Mouse (Mus musculus) urinary bladder, adult 18-20 months (tissue): ENCODE data around the gene Atpif1.

Source experiments
- DNase-seq, 2 experiments: peaks; one replicate each; pipeline ENCODE4 v3.0.0; 2022; ENCODE audit warnings: low spot score in 2 of 2, mixed read lengths in 2 of 2

Gene Atpif1

GRCm38 (mm10) chr4:132527917-132528522, 5.4 kb downstream of the Atpif1 start:
- no peak for DNase-seq

DNA sequence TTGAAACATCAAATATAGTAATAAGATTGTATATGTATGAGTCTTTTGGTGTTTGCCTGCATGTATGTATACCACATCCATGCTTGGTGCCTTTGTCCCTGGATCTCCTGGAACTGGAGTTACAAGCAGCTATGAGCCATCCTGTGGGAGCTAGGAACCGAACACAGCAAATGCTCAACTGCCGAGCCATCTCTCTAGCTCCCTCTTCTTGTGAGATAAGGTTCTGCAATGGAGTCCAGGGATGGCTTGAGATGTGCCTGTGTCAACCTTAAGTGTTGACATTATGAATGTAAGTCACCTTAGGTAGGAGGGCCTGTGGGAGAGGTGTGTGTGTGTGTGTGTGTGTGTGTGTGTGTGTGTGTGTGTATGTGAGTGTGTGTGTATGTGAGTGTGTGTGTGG, 6.8 kb downstream of the Atpif1 start:
- no peak for DNase-seq

DNA sequence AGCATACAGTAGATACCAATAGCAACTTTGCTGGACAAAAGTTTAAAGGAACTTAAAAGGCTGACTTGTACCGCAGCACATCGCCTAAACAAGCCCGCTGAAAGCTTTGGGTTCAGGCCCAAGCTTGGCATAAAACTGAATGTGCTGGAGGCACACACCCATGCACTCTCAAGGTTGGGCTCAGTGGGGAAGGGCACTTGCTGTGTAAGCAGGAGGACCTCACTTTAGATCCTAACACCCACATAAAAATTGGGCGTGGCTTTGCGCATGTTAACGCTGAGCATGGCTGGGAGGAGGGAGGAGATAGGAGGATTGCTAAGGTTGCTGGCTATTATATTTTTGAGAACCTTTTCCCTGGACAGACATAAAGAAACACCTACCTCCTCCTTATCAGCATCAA, 8.7 kb downstream of the Atpif1 start:
- DNase-seq, result peak in 1 of 2 experiments; percentile 25

GRCm38 (mm10) chr4:132524321-132524741, 9.1 kb downstream of the Atpif1 start:
- DNase-seq, result no peak

DNA sequence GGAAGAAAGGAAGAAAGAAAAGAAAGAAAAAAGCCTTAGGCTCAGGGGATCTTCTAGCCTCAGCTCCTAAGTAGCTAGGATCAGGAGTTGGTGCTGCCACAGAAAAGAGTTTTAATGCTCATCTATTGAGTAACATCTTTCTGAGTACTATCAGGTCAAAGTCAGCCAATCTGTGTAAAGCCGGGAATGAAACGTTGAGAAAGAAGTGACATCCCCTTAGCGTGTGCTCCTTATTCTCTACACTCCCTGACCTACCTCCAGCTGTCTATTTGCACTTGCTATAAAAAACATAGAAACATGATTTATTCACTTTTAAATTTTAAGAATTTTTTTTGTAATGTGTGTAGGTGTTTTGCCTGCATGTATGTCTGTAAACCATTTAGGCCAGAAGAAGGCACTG, 14.3 kb downstream of the Atpif1 start:
- no peak for DNase-seq

- DNase-seq, result no peak
Measured at GRCm38 (mm10) chr4:132518066-132518465, 15.4 kb downstream of the Atpif1 start.

DNA sequence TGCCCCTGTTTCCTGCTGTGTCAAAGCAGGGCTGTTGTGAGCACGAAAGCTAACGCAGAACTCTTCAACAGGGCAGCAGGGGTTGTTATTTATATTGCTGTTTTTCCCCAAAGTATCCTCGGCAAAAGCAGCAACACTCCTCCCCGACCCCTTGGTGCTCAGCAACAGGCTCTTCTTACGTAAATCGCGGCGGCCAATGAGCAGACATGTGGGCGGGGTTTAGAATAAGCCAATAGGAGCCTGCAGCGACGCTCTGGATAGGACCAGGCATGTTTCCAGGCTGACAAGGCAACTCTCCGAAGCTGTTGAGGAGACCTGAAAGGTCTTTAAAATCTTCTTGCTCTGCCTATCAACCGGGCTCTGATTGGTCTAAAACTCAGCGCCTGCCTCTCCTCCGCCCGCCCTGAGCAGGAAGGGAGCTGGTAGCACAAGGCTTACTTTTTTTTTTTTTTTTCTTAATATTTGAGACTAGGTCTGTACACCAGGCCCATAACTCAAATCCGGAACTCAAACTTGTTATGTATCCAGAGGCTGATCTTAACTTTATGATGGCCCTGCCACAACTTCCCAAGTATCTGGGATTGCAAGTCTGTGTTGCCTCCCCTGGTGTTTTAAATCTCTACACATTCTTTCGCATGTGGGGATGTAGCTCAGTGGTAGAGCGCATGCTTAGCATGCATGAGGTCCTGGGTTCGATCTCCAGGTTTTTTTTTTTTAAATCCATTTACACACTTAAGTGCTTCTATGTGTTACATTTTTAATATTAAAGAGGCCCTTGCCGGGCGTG, 17.9 kb downstream of the Atpif1 start:
- peak in 1 of 2 experiments; percentile 91 for DNase-seq

- DNase-seq, result peak; percentile 75 to 77
Measured at GRCm38 (mm10) chr4:132514555-132515135, 18.8 kb downstream of the Atpif1 start.

DNA sequence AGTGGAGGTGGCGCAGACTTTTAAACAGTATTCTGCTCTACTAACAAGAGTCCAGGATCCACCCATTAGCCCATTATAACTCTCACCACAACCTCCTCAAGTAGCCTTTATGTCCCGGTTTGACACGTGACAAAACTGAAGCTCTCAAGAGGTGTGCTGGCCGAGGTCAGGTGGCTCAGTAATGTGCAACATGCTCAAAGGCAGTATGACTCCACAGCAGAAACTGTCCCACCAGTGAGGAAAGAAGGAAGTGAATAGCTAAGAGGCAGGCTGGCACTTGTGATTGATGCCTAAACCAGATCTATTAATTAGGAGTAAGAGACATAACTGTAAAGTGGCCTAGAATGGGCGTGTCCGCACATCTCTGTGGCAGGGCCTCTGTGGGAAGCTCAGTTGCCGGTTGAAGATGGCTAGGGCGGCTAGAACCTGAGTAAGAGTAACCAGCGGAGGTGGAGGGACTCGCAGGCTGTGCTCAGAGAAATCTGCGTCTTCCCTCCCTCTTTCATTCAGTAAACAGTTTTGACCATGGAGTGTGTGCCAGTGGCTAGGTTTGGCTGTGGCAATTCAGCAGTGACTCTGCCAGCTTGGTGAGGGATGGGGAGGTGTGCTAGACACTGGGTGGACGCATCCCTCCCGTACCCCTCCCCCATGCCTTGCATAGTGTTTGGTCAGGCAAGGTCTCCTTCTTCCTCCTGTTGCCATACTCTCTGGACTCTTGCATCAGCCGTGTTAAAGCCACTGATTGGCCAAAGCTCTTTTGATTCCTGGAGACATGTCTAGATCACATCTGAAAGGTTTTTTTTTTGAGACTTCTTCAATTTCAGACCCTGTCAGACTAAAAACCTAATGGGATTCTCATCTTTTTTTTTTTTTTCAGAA, 19.8 kb downstream of the Atpif1 start:
- DNase-seq, result no peak

DNA sequence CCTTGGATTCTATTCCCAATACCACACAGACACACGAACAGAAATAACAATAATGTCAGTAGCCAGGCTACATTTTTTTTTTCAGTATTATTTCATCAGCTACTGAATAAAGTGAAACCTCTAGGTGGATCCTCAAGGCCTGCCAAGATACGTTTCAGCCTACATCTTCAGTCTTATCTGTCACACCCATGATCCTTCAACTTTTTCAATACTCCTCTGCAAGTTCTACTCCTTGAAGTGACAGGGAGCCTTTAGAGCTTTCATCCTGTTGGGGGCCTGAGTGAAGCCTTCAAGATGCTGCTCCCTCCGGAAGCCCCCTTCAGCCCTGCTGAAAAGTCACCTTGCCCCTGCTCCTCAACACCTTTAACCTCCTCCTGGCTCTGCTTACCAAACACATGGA, 21.4 kb downstream of the Atpif1 start:
- DNase-seq, result no peak

DNA sequence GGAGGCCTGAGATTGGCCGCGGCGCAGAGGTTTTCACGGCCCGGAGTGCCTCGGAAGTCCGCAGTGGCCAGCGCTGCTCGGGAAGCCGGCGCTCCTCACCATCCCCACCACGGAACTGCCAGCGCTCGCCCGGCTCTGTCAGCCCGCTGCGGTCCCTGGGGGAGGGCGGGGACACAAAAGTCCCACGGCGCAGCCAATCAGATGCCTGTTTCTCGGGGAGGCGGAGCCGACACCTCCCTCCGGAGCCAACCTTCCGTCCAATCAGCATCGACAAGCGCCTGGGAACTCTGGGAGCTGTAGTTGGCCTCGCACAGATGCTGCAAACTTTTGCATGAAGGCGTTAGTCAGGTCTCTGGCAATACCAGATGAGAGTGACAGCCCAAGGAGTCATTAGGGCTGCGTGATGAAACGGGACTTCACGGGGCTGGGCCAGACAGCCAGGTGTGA, 23.1 kb downstream of the Atpif1 start, which contains the start of gene Sesn2:
Gene Sesn2, minus strand, starts transcription at position 150 of the 447 bp plus-strand sequence.
- peak; percentile 91 to 97 for DNase-seq

DNA sequence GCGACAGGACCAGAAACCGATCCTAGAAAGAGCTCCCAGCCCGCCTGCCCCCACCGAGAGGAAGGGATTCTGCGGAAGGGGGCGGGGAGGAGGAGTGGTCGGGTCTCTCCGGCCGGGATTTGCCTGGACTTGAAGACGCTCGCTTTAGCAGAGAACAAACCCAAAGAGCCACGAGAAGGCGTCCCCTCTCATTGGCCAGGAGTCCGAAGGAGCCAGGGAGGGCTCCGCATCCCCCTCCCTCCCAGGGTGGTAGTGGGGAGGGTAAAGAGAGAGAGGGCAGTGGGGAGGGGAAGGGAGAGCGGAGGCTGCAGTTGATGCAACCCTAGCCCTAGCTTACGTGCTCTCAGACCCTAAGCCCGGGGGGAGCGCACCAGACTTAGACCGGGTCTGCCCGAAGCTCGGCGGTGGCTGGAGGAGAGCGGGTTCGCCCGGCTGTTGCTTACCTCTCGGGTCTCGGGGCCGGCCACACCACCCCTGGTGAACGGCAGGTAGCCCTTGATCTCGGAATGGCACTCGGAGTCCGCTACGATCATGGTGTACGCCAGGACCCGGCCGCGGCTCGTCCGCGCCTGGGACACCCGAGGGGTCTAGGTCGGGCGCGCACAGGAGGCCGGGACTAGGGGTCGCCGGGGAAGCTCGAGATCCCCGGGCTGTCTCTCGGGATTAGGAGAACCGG, 23.7 kb downstream of the Atpif1 start:
- DNase-seq, result peak; percentile 75 to 83

DNA sequence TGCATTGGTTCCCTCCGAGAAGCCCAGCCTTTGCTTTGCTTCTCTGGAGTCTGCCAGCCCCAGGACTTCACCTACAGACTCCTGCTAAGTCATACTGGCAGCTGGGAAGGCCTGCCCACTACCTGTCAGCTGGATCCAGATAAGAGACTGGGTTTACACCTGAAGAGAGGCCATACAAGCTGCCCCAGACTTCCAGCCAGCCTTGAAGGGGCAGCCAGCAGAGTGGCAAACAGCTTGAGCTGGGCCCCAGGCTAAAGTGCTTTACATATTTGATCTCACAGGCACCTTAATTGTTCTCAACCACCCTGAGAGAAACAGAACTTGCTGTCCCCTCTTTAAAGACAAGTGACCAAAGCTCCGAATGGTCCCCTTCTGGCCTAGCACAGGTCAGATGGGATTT, 26.2 kb downstream of the Atpif1 start:
- DNase-seq, result no peak

DNA sequence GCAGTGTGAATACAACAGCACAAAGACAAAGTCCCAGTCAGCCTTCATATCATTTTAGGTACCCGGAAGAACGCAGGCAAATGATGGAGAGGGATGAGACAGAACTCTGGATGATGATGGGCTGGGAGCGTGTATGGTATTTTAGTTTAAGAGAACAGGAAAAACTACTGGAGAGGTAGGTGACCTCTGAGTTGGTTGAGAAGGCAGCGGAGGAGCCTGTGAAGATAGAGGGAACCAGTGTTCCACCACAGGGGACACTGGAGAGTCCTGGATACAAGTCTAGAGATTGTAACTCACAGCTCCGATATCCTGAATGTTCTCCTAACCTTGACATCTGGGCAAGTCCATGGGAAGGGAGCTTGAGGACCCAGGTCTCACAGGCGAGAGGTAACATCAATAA, 27.2 kb downstream of the Atpif1 start:
- DNase-seq, result no peak

DNA sequence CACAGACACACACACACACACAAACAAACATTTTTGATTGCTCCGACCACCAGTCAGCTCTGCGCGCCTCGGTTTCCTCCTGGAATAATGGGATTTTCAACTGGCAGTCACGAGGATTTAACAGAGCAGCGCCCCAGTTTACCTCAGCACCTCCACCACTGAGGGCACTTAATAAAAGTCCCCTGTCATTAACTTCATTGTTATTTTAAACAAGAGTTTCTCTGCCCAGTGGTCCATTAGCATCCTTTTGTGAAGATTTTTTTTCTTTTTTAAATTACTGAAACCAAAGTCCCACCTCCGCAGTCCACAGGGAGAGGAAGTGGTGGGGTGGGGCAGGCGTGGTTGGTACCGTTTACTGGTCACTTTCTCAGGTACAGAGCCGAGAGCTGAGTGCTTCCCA, 27.7 kb downstream of the Atpif1 start:
- DNase-seq, result no peak

GRCm38 (mm10) chr4:132505034-132505738, 28.3 kb downstream of the Atpif1 start:
- DNase-seq, result no peak

GRCm38 (mm10) chr4:132503344-132503743, 30.1 kb downstream of the Atpif1 start:
- DNase-seq, result no peak

DNA sequence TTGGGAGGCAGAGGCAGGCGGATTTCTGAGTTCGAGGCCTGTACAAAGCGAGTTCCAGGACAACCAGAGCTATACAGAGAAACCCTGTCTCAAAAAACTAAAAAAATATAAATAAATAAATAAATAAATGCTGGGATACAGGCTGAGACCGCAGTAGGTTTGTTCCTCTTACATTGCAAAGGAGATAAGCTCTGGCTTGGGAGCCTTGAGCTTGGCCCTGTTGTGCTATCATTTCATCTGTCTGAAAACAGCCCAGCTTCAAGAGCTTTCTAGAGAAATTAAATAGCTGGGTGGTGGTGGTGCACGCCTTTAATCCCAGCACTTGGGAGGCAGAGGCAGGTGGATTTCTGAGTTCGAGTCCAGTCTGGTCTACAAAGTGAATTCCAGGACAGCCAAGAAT, 31.8 kb downstream of the Atpif1 start:
- DNase-seq, result no peak

- DNase-seq, result no peak
Measured at GRCm38 (mm10) chr4:132494271-132494918, 39.1 kb downstream of the Atpif1 start.
